Mouse (Mus musculus): ENCODE measurements at regions not wholly inside any gene's neighbourhood (a gene's known extent, or its start where the extent isn't known, plus 50 kb on each side); places are given as distances from the start of the nearest gene placed in this dataset.

- in situ Hi-C loops (cut with MboI; ENCODE audit: low pct_unique_long_range_greater_than_20kb): loop anchor here (5.0 kb wide), 2 partner anchors 54 to 274 kb away; no protein-coding TSS in a partner anchor
- no peaks in the 10 kb centered on the region for H3K27me3 ChIP-seq
- peak; percentile 79 for ATAC-seq
- ChIA-PET CTCF (interaction anchor here (1.0 to 2.5 kb wide), 11 partner anchors 37 to 301 kb away, joined by 3 to 13 read pairs (median 4); no protein-coding TSS in a partner anchor), POLR2A (interaction anchor here (0.6 to 5.3 kb wide), 18 partner anchors 9 to 274 kb away, joined by 3 to 65 read pairs (median 4); no protein-coding TSS in a partner anchor)
- peak; percentile 88 for DNase-seq (ENCODE audit: low read depth, low spot score)
- TF ChIP-seq CTCF (IDR thresholded peaks at IDR 0.05): no peak
Measured at GRCm38 (mm10) chr14:76780572-76781523, 224.2 kb upstream of the Serp2 start.

- ATAC-seq (peak; percentile 2), DNase-seq (ENCODE audit: low read depth, low spot score) (no peak)
- no peak for TF ChIP-seq CTCF (IDR thresholded peaks at IDR 0.05)
- no peaks in the 10 kb centered on the region for H3K27me3 ChIP-seq
- ChIA-PET CTCF (interaction anchor here (2.1 kb wide), 1 partner anchor 98 kb away, joined by 6 read pairs; no protein-coding TSS in a partner anchor), POLR2A (interaction anchor here (0.6 to 5.3 kb wide), 6 partner anchors 38 to 272 kb away, joined by 3 to 65 read pairs (median 6); no protein-coding TSS in a partner anchor)
- in situ Hi-C loops (cut with MboI; ENCODE audit: low pct_unique_long_range_greater_than_20kb): no loop called here
Measured at GRCm38 (mm10) chr14:76778541-76779399, 222.1 kb upstream of the Serp2 start.

GRCm38 (mm10) chr14:76775387-76775924 lies 218.8 kb upstream of the Serp2 start:
- ChIA-PET CTCF (interaction anchor here (0.8 to 1.8 kb wide), 5 partner anchors 9 to 230 kb away, joined by 3 to 5 read pairs (median 4); no protein-coding TSS in a partner anchor), POLR2A (interaction anchor here (0.9 to 6.0 kb wide), 14 partner anchors 9 to 269 kb away, joined by 3 to 60 read pairs (median 4); no protein-coding TSS in a partner anchor)
- no peaks in the 10 kb centered on the region for H3K27me3 ChIP-seq
- peak; percentile 85 for ATAC-seq
- TF ChIP-seq CTCF (IDR thresholded peaks at IDR 0.05): peak; percentile 9
- DNase-seq (ENCODE audit: low read depth, low spot score): peak; percentile 94
- in situ Hi-C loops (cut with MboI; ENCODE audit: low pct_unique_long_range_greater_than_20kb): no loop called here

GRCm38 (mm10) chr14:76772781-76773438 lies 216.2 kb upstream of the Serp2 start:
- DNase-seq (ENCODE audit: low read depth, low spot score): no peak
- no peak for TF ChIP-seq CTCF (IDR thresholded peaks at IDR 0.05)
- CTCF ChIA-PET: interaction anchor here (1.3 kb wide), 1 partner anchor 51 kb away, joined by 5 read pairs; no protein-coding TSS in a partner anchor
- in situ Hi-C loops (cut with MboI; ENCODE audit: low pct_unique_long_range_greater_than_20kb): no loop called here
- H3K27me3 ChIP-seq: no peaks in the 10 kb centered on the region
- ATAC-seq: no peak
- POLR2A ChIA-PET: interaction anchor here (0.6 to 6.0 kb wide), 2 partner anchors 51 to 267 kb away, joined by 3 to 60 read pairs; no protein-coding TSS in a partner anchor

GRCm38 (mm10) chr14:76770106-76770505 lies 213.4 kb upstream of the Serp2 start:
- POLR2A ChIA-PET: no interaction called here
- CTCF ChIA-PET: interaction anchor here (0.5 to 1.0 kb wide), 2 partner anchors 30 to 111 kb away, joined by 3 to 4 read pairs; no protein-coding TSS in a partner anchor
- H3K27me3 ChIP-seq: no peaks in the 10 kb centered on the region
- ATAC-seq (no peak), DNase-seq (ENCODE audit: low read depth, low spot score) (no peak)
- in situ Hi-C loops (cut with MboI; ENCODE audit: low pct_unique_long_range_greater_than_20kb): no loop called here
- no peak for TF ChIP-seq CTCF (IDR thresholded peaks at IDR 0.05)

GRCm38 (mm10) chr14:76767301-76767700 lies 210.6 kb upstream of the Serp2 start:
- CTCF ChIA-PET: interaction anchor here (1.3 kb wide), 1 partner anchor 52 kb away, joined by 3 read pairs; no protein-coding TSS in a partner anchor
- no peak for DNase-seq (ENCODE audit: low read depth, low spot score)
- POLR2A ChIA-PET: interaction anchor here (0.7 kb wide), 1 partner anchor 8 kb away, joined by 5 read pairs; no protein-coding TSS in a partner anchor
- no peak for ATAC-seq
- in situ Hi-C loops (cut with MboI; ENCODE audit: low pct_unique_long_range_greater_than_20kb): no loop called here
- no peaks in the 10 kb centered on the region for H3K27me3 ChIP-seq
- no peak for TF ChIP-seq CTCF (IDR thresholded peaks at IDR 0.05)

GRCm38 (mm10) chr14:76766186-76766713 lies 209.6 kb upstream of the Serp2 start:
- in situ Hi-C loops (cut with MboI; ENCODE audit: low pct_unique_long_range_greater_than_20kb): no loop called here
- TF ChIP-seq CTCF (IDR thresholded peaks at IDR 0.05): no peak
- DNase-seq (ENCODE audit: low read depth, low spot score) (no peak), ATAC-seq (no peak)
- H3K27me3 ChIP-seq: no peaks in the 10 kb centered on the region
- ChIA-PET CTCF (interaction anchor here (1.3 to 1.7 kb wide), 2 partner anchors 9 to 51 kb away, joined by 3 to 4 read pairs; no protein-coding TSS in a partner anchor), POLR2A (interaction anchor here (0.6 kb wide), 1 partner anchor 109 kb away, joined by 4 read pairs; no protein-coding TSS in a partner anchor)

- no peak for TF ChIP-seq CTCF (IDR thresholded peaks at IDR 0.05)
- no peak for DNase-seq (ENCODE audit: low read depth, low spot score)
- ATAC-seq: no peak
- in situ Hi-C loops (cut with MboI; ENCODE audit: low pct_unique_long_range_greater_than_20kb): no loop called here
- ChIA-PET CTCF (no interaction called here), POLR2A (no interaction called here)
- no peaks in the 10 kb centered on the region for H3K27me3 ChIP-seq
Measured at GRCm38 (mm10) chr14:76765094-76765504, 208.4 kb upstream of the Serp2 start.

- ChIA-PET CTCF (no interaction called here), POLR2A (no interaction called here)
- no peak for DNase-seq (ENCODE audit: low read depth, low spot score)
- in situ Hi-C loops (cut with MboI; ENCODE audit: low pct_unique_long_range_greater_than_20kb): no loop called here
- no peak for ATAC-seq
- H3K27me3 ChIP-seq: no peaks in the 10 kb centered on the region
- TF ChIP-seq CTCF (IDR thresholded peaks at IDR 0.05): no peak
Measured at GRCm38 (mm10) chr14:76764390-76764796, 207.7 kb upstream of the Serp2 start.
